26 mouse cellular contexts compared by ENCODE assay signal in the genomic region with DNA sequence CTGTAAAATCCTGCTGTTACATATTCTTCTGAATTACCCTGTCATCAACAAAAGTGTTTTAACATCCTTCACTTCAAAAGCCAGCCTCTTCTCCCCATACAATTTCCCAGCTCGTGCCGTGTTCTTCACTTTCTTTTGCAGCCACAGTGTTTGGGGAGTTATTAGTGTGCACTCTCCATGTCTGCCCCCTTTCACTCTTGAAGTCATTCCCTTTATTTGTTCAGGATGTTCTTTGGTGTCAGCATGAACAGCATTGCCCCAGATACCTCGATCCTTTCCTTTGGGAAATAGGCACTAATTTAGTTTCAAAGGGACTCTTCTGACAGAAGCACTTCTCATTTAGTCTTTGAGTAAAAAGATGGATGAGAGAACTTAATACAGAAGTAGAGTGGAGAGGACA.
"Had no signal": no experiment of that assay in that cellular context is flagged by ENCODE, and none has a peak within 500 bp of the region (broad histone marks: within the 10 kb centered on the region; RNA-seq: fewer than 3 reads in every experiment).

No protein-coding gene starts in this region.

- ATAC-seq: hindbrain, embryonic 16.5 days; intestine, embryonic 16.5 days; liver, embryonic 12.5 days had no signal

- H3K9me3 ChIP-seq: heart, embryonic 10.5 days; heart, embryonic 12.5 days; hindbrain, embryonic 10.5 days; hindbrain, embryonic 13.5 days; kidney, embryonic 15.5 days; limb, embryonic 13.5 days; limb, embryonic 15.5 days; liver, embryonic 12.5 days had no signal

- H3K36me3 ChIP-seq: heart, embryonic 10.5 days; heart, embryonic 12.5 days; hindbrain, embryonic 10.5 days; hindbrain, embryonic 13.5 days; kidney, embryonic 15.5 days; limb, embryonic 13.5 days; limb, embryonic 15.5 days; liver, embryonic 12.5 days had no signal

- H3K27ac ChIP-seq: gastrocnemius, adult 2 months; heart, embryonic 10.5 days; hindbrain, embryonic 10.5 days; kidney, embryonic 15.5 days; kidney, postnatal 0 days; limb, embryonic 13.5 days; limb, embryonic 15.5 days; liver, embryonic 12.5 days; liver, embryonic 14.5 days had no signal

- H3K9ac ChIP-seq: heart, embryonic 12.5 days; hindbrain, embryonic 13.5 days; kidney, embryonic 15.5 days; limb, embryonic 13.5 days; limb, embryonic 15.5 days; liver, embryonic 12.5 days; liver, embryonic 14.5 days had no signal

- DNase-seq: gastrocnemius, adult 2 months; gastrocnemius, postnatal 10 days; gastrocnemius, postnatal 25 days; heart, adult 18-20 months; heart, postnatal 10 days; heart, postnatal 4 days; kidney, adult 11 months; kidney, adult 2 months; kidney, adult 9 months; kidney, postnatal 14 days; kidney, postnatal 36 days; layer of hippocampus, adult 9-11 months; layer of hippocampus, postnatal 36 days; left cerebral cortex, postnatal 4 days had no signal

- H3K4me3 ChIP-seq: gastrocnemius, adult 2 months; heart, embryonic 10.5 days; heart, embryonic 12.5 days; hindbrain, embryonic 10.5 days; hindbrain, embryonic 13.5 days; kidney, embryonic 15.5 days; limb, embryonic 13.5 days; limb, embryonic 15.5 days; liver, embryonic 12.5 days had no signal

- H3K4me1 ChIP-seq: heart, embryonic 10.5 days; heart, embryonic 12.5 days; hindbrain, embryonic 10.5 days; kidney, embryonic 15.5 days; limb, embryonic 13.5 days; limb, embryonic 15.5 days; liver, embryonic 12.5 days had no signal

- H3K27me3 ChIP-seq: heart, embryonic 12.5 days; hindbrain, embryonic 13.5 days; kidney, embryonic 15.5 days; limb, embryonic 13.5 days; limb, embryonic 15.5 days; liver, embryonic 12.5 days had no signal

- H3K4me2 ChIP-seq: heart, embryonic 12.5 days; hindbrain, embryonic 13.5 days; kidney, embryonic 15.5 days; limb, embryonic 13.5 days; limb, embryonic 15.5 days; liver, embryonic 12.5 days had no signal
